Mouse (Mus musculus) urinary bladder, adult 18-20 months (tissue): Measurements from ENCODE around the gene Arl2bp.
A peak's percentile ranks its signal among the peaks of the same experiment; 100 is the strongest.

Experiments used
- DNase-seq, 2 experiments: peaks; one replicate each; pipeline ENCODE4 v3.0.0; 2022; ENCODE audit warnings: low spot score in 2 of 2, mixed read lengths in 2 of 2

Gene Arl2bp

DNA sequence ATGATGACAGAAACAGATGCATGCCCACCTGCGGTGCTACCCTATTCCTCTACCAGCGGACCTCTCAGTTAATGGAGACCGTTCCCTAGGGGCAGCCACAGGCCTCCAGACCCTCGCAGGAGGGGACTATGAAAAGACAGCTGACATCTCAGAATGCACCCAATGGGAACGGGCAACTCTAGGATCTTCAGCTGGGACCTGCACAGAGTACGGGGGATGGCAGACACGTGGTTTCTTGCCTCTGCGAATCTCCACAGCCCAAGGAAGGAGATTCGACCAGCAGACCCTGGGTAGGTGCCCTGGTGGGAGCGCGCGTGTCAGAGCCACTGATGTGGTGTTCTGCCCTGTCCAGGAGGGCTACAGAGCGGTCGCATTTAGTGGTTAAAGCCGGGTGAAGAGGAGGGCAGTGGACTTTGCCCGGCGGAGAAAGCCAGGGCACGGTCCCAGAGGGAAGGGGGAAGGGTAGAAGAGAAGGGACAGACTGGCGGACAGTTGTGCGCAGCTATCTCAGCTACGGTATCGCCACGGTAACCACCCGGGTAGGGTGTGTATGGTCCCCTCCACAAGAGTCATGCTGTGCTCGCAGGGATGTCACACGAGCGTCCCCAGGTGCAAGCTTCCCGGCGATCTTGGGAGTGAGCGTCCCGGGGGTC, 29.1 kb downstream of the Arl2bp start:
- DNase-seq = no peak

DNA sequence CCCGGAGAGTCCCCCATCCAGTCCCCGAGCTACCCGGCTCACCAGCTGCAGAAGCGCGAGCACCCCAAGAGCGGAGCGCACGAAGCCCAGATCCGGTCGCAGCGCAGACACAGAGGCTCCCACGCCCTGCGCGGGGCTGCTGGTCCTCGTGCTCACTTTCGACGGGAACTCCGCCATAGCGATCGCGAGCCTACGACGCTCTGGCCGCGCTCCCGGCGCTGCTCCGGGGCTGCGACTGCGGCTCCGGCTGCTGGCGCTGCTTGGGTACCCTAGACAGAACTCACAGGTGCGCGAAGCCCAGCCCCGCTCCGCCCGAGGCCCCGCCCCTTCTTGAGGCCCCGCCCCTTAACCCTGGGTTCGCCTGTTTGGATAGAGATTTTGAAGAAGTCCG, 29.6 kb downstream of the Arl2bp start, which contains the start of gene Pllp:
Gene Pllp, minus strand, starts transcription at position 285 of the 391 bp plus-strand sequence.
- DNase-seq = peak in 1 of 2 experiments; percentile 57

DNA sequence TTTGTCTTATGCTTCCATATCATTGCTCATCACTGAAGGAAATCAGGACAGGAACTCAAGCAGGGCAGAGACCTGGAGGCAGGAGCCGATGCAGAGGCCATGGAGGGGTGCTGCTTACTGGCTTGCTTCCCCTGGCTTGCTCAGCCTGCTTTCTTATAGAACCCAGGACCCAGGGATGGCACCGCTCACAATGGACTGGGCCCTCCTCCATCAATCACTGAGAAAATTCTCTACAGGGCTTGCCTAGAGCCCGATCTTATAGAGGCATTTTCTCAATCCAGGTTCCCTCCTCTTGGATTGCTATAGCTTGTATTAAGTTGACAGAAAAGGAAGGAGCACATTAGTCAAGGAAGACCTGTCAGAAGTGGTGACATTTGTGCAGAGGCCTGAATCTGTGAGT, 30.2 kb downstream of the Arl2bp start:
- no peak for DNase-seq

DNA sequence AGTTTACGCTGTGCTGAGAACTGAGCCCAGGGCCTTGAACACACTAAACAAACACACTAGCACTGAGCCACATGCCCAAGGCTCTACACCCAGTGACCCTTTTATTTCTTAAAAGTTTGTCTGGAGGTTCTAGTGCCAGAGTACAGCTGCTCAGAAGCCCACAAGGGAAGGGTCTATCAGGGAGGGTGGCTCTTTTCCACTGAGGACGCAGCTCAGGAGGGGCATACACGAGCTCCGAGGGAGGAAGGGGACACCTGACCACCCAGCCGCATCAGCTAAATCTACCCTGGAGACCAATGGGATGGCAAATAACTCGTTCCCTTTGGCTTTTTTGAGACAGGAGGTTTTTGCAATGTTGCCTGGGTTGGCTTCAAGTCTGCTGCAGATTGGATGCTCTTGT, 31.6 kb downstream of the Arl2bp start:
- DNase-seq = no peak

DNA sequence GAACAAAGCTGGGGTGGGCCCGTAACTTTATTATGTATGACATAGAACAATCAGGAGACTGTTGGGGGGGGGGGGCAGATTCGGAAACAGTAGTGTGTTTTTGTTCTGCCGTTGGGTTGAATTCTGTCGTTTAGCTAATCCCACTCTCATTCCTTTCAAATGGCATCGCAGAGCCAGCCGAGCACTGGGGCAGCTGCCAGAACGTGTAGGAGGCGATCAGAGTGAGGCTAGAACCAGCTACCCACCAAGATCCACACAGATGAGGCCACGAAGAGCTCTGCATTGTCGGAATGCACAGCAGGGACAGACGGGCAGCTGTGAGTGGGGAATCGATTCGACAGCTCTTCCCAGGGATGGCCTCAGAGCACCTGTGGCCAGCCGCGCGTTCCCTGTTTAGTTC, 33.0 kb downstream of the Arl2bp start:
- no peak for DNase-seq

DNA sequence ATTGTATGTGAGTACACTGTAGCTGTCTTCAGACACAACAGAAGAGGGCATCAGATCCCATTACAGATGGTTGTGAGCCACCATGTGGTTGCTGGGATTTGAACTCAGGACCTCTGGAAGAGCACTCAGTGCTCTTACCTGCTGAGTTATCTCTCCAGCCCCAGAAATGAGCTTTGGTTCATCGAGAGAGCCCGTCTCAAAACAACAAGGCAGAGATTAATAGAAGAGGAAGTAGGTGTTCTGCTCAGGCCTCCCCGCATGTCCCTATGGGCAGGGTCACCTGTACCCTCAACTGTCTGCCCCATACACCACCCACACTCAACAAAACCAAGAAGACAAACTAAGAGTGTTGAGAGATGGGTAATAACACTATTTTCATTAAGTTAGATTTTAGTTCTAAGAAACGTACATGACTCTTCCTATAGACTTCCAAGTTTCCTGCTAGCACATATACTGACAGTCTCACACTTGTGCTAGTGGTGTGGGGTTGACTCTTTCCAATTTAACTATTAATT, 34.1 kb downstream of the Arl2bp start:
- no peak for DNase-seq

DNA sequence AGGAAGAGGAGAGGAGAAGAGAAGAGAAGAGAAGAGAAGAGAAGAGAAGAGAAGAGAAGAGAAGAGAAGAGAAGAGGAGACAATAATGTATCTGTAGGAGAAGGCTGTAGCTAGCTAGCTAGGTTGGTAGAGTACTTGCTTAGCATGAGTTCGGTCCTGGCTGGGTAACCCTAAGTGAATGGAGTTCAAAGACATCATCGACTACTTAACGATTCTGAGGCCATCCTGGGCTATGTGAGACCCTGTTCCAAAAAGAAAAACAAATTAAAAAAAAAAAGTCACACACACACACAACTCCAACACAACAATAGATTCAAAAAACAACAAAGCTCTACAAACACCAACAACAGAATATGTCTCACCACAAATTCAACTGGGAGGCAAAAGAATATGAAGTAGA, 35.8 kb downstream of the Arl2bp start:
- no peak for DNase-seq

DNA sequence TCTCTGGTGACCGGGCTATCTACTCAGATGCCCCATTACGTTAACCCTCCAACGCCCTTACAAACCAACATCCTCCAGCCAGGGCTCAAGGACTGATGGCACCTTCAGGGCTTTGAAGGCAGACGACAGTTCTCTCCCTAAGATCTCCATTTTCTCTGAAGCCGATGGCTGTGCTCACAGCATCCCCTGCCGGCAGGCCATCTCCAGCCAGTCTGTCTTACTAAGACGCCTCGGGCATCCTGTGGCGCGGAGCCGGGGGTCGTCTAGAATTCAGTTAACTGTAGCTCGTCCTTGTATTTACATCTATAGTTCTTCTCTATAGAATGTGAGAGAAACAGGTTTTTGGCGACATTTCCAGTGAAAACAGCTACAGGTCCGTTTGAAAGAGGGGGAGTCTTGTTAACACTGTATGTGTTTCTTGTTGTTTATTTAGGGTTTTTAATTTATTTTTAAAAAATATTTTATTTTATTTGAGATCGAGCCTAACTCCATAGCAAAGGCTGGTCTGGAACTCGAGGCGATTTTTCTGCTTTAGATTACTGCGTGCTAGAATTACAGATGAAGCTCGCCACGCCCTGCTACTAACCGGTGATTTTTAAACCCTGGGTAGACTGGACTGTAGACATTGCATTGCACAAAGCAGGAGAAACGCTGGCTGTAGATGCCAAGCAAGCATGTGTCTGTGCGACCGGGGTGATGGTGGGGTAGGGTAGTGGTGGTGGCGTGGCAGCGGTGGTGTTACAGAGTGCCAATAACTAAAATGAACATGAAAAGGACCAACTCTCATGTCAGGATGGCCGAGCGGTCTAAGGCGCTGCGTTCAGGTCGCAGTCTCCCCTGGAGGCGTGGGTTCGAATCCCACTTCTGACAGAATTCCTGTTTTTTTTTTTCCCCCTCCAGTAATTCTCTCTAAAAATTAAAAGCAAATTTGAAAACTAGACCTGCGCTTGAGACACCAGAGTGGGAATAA, 36.7 kb downstream of the Arl2bp start:
- DNase-seq = peak; percentile 69 to 82

DNA sequence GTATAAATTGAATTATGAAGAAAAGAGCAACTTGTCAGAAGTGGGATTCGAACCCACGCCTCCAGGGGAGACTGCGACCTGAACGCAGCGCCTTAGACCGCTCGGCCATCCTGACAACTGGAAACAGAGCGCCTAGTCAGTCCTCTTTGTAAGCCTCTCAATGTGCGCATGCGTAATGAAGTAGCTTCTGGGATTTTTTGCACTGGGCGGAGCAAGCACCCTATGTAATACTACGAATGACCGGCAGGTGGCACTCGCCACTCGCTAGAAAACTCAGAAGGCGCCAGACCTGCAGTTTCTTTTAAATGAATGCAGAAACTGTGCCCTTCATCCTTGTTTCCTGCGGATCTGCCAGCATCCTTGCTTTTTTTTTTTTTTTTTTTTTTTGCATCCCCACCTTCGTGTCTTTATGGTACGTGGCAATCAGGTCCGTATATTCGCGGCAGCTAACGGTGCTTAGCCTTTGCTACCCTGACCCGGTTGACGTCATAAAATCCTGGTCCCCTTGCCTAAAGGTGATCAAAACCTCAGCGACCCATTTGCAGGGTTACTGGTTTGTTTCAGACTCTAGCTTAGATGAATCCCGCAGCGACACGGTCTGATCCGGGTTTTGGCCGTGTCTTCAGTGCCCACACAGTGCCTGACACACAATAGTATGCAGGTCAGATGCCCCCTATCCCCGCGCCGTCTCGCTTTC, 37.7 kb downstream of the Arl2bp start:
- peak; percentile 95 to 97 for DNase-seq

DNA sequence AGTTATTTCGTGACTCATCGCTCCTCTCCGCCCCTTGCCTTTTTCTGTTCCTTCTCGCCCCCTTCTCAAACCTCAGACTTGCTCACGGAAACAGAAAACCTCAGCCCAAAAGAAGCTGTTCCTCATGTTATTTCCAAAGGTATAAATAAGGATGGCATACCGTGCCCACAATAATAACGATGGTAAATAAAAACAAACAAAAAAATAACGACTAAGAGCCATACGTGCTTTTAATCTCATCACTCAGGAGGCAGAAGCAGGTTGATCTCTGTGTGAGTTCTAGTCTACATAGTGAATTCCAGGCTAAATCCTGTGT, 38.2 kb downstream of the Arl2bp start:
- no peak for DNase-seq

DNA sequence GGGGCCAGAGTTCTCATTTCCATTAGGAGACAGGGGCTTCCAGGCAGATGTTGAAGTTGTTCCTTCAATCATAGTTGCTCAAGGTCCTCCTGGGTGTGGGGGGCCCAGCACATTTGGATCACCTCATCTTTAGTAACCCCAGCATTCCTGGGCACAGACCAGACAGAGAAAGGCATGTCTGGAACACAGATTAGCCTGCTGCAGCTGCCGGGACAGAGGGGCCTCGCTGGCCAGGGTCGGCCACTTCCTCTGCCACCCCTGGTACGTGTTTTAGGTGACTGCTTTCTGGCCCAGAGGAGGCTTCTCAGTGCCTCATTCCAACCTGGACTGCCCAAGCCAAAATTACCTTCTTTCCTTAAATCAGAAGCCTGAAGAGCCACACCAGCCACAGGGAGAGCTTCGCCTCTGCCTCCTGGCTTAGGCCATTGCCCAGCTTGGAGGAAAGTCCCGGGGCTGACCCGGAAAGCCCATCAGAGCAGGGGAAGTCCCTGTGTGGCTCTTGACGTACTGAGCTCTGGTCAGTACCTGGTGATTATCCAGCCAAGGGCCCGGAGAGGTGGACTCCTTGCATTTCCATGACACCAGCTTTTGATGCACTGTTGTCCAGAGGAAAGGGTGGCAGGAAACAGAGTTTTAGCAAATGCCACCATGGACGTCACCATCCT, 39.3 kb downstream of the Arl2bp start:
- DNase-seq = no peak

DNA sequence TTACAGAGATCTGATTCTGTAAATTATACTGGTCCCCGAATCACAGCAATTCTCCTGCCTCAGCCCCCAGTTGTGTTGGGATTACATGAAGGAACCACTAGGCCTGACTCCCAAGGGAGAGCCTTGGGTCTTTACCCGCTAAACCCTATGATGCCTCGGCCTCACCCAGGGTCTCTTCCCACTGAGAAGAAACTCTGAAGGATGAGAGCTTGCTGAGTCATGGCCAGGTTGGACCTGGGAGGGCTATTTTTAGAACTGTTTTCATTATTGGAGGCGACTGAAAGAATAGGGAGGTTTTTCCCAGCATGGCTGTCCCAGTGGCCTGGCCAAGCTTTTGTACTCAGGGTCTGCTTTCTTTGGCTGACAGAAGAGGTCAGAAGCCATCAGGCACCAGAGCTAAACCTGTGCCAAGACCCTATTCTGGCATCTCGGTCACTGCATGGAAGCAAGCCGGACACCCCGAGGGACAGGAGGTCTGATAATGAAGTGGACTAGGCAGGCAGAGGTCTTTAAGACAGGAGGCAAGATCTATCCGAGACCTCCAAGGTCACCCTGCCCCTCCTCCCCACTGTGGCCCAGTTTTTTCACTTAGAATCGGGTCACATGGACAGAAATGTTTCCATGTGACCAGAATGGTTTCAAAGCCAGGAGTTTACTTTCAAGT, 40.5 kb downstream of the Arl2bp start:
- no peak for DNase-seq

DNA sequence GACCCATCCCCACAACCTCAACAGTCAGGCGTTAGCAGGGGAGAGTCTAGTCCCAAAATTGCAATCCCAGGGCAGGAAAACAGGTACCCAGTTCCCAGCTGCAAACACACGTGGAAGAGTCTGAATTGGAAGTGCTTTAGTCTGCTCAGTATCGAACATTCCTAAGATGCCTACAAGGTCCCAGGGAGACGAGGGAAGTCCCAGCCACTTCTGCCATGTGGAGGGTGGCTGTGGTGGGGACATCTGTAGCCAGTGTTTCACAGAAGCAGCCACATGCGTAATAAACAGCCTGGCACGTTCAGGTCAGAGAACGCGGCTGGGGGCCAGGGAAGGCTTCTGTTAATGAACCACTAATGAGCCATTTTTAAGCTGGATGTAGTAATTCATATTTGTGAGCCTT, 43.9 kb downstream of the Arl2bp start:
- DNase-seq = no peak

DNA sequence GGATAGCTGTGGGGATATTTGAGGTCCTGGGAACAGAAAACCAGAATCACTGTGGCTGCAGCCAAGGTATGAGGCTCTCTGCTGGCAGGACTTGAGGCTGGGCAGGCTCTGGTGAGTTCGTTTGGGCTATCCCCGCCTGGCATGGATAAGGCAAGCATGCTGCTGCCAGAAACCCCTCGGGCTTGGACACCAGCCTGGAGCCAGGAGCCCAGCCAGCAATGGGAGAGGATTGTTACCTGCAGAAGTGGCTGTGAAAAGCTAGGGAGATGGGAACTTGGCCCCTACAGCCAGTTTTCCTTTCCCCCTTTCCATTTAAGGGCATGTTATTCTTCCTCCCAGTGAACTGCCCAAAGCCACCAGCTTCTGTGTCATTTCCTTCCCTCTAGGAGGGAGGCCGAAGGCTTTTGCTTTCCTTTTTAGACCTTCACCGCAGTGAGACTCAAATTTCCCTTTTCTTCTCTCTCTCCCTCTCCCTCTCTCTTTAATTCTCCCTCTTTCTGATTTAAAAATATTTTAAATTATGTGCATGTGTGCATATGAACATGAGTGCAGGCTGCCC, 44.8 kb downstream of the Arl2bp start:
- DNase-seq = no peak

DNA sequence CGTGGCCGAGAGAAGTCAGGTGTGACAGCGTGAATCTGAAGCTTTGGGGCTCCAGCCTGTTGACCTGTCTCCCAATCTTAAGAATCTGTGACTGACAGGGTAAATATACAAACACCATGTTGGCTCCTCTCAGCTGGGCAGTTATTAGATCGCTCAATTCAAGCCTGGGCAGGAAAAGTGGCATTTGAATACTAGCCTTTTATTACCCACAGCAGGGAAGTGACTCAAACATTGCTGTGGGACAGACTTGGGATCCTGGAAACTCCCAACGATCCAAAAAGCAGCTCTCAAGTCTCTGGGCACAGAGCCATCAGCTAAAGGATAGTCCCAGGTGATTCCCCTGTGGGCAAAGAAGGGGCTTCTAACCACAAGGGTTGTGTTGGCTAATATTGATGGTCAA, 48.2 kb downstream of the Arl2bp start:
- DNase-seq = no peak

DNA sequence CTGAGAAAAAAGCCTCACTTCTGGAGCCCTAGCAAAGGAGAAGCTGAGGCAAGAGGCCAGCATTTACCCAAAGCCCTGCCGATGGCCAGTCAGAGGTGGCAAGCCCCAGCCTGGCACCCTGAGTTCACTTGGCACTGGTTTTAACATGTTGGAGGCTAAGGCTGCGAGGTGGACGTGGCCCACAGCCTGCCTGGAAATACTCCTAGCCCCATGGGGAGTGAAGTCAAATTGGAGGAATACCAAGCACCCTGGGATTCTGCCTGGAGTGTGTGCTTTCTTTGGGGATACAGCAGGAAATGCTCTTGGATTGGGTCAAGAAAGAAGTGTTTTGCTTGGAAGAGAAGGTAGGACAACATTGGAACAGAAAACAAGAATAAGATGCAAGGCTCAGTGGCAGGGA, 49.5 kb downstream of the Arl2bp start:
- no peak for DNase-seq

DNA sequence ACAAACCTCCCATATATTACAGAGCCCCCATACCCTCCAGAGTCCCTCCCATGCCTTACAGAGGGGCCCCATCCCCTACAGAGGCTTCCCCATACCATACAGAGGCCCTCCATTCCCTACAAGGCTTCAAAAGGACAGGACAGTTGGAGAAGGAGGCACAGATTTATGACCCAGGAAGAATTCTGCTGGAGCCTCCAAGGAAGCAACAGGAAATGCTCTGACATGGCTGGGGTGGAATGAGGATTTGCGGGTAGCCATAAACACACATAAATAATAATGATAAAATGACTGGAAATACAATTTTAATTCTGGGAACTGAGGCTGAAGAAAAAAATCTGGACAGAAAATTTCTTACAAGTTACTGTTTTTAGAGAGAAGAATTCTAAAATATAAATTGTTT, 50.4 kb downstream of the Arl2bp start:
- DNase-seq = no peak
